Mouse (Mus musculus): ENCODE data around the gene Fbxl12. TPM values are rescaled to one million over a fixed set of nuclear protein-coding genes. Genes with fewer than 3 reads are reported as not detected.
A peak's percentile ranks its signal among the peaks of the same experiment; 100 is the strongest.

Fbxl12 gene
- polyA plus RNA-seq, 1 experiment = 82.2 TPM

GRCm38 (mm10) chr9:20601270-20601669 is 43.3 kb downstream of the Fbxl12 start:
- Histone ChIP-seq H3K27ac (ENCODE audit: insufficient read depth, low read length) (no peak overlapping the region), H3K4me1 (ENCODE audit: control insufficient read depth, insufficient read depth, insufficient read length) (no peaks in the 10 kb centered on the region), H3K4me3 (ENCODE audit: extremely low read depth, insufficient read depth, insufficient read length) (no peak overlapping the region), H3K27me3 (ENCODE audit: control insufficient read depth, insufficient read depth, low read length) (no peaks in the 10 kb centered on the region), H3K36me3 (ENCODE audit: control insufficient read depth, insufficient read depth, low read length) (no peaks in the 10 kb centered on the region)
- WGBS = 30% methylated on average over 6 of the region's 6 CpGs
- TF ChIP-seq CTCF (IDR thresholded peaks at IDR 0.05; ENCODE audit: extremely low read depth, insufficient read depth, insufficient read length, insufficient replicate concordance) = no peak
- no peak for TF ChIP-seq POLR2A (IDR thresholded peaks at IDR 0.05; ENCODE audit: low read depth, low read length)
- DNase-seq (ENCODE audit: low read depth in 1 of 2, low spot score in 2 of 2) = no peak

- no peaks in the 10 kb centered on the region for H3K4me1 ChIP-seq (ENCODE audit: control insufficient read depth, insufficient read depth, insufficient read length)
- peak within 1 kb of the TSS; percentile 65 for H3K4me3 ChIP-seq (ENCODE audit: extremely low read depth, insufficient read depth, insufficient read length)
- peak; percentile 84 to 96 for DNase-seq (ENCODE audit: low read depth in 1 of 2, low spot score in 2 of 2)
- WGBS = under 1% methylated on average over 30 of the region's 30 CpGs
- H3K36me3 ChIP-seq (ENCODE audit: control insufficient read depth, insufficient read depth, low read length) = no peaks in the 10 kb centered on the region
- no peaks in the 10 kb centered on the region for H3K27me3 ChIP-seq (ENCODE audit: control insufficient read depth, insufficient read depth, low read length)
- H3K27ac ChIP-seq (ENCODE audit: insufficient read depth, low read length) = no peak within 1 kb of the TSS
- no peak for TF ChIP-seq CTCF (IDR thresholded peaks at IDR 0.05; ENCODE audit: extremely low read depth, insufficient read depth, insufficient read length, insufficient replicate concordance)
- no peak for TF ChIP-seq POLR2A (IDR thresholded peaks at IDR 0.05; ENCODE audit: low read depth, low read length)
These were observed 63.4 kb downstream of the Fbxl12 start, which contains the start of gene Zfp846 for GRCm38 (mm10) chr9:20581175-20581634. Gene Zfp846 (plus strand): TSS chr9:20581291.

GRCm38 (mm10) chr9:20576591-20576990 is 68.0 kb downstream of the Fbxl12 start:
- DNase-seq (ENCODE audit: low read depth in 1 of 2, low spot score in 2 of 2) = no peak
- Histone ChIP-seq H3K27me3 (ENCODE audit: control insufficient read depth, insufficient read depth, low read length) (no peaks in the 10 kb centered on the region), H3K4me3 (ENCODE audit: extremely low read depth, insufficient read depth, insufficient read length) (no peak overlapping the region), H3K36me3 (ENCODE audit: control insufficient read depth, insufficient read depth, low read length) (no peaks in the 10 kb centered on the region), H3K4me1 (ENCODE audit: control insufficient read depth, insufficient read depth, insufficient read length) (no peaks in the 10 kb centered on the region), H3K27ac (ENCODE audit: insufficient read depth, low read length) (no peak overlapping the region)
- WGBS = 80% methylated on average over 2 of the region's 2 CpGs
- TF ChIP-seq CTCF (IDR thresholded peaks at IDR 0.05; ENCODE audit: extremely low read depth, insufficient read depth, insufficient read length, insufficient replicate concordance) (no peak), POLR2A (IDR thresholded peaks at IDR 0.05; ENCODE audit: low read depth, low read length) (no peak)

GRCm38 (mm10) chr9:20571060-20571459 is 73.5 kb downstream of the Fbxl12 start:
- TF ChIP-seq POLR2A (IDR thresholded peaks at IDR 0.05; ENCODE audit: low read depth, low read length) = no peak
- no peak for TF ChIP-seq CTCF (IDR thresholded peaks at IDR 0.05; ENCODE audit: extremely low read depth, insufficient read depth, insufficient read length, insufficient replicate concordance)
- Histone ChIP-seq H3K4me1 (ENCODE audit: control insufficient read depth, insufficient read depth, insufficient read length) (no peaks in the 10 kb centered on the region), H3K36me3 (ENCODE audit: control insufficient read depth, insufficient read depth, low read length) (no peaks in the 10 kb centered on the region), H3K27ac (ENCODE audit: insufficient read depth, low read length) (no peak overlapping the region), H3K4me3 (ENCODE audit: extremely low read depth, insufficient read depth, insufficient read length) (no peak overlapping the region), H3K27me3 (ENCODE audit: control insufficient read depth, insufficient read depth, low read length) (no peaks in the 10 kb centered on the region)
- DNase-seq (ENCODE audit: low read depth in 1 of 2, low spot score in 2 of 2) = no peak

Other genes starting within 250 kb of the Fbxl12 start
- 1.4 TPM in 2 replicates for gene Zfp26, start 184.6 kb downstream of the Fbxl12 start, polyA plus RNA-seq (2012; rRNA removed)
- gene Zfp426, start 152.0 kb downstream of the Fbxl12 start, polyA plus RNA-seq (2012; rRNA removed) = 3.2 and 3.7 TPM in 2 replicates
- gene Zfp266, start 123.3 kb downstream of the Fbxl12 start, polyA plus RNA-seq (2012; rRNA removed) = 1.9 and 2.1 TPM in 2 replicates
- 0.82 and 1.1 TPM in 2 replicates for gene Zfp846, start 63.5 kb downstream of the Fbxl12 start, polyA plus RNA-seq (2012; rRNA removed)
- 96.6 and 178 TPM in 2 replicates for gene Ubl5, start 1.9 kb downstream of the Fbxl12 start, polyA plus RNA-seq (2012; rRNA removed)
- 11.3 and 12.0 TPM in 2 replicates for gene Pin1, start 7.3 kb upstream of the Fbxl12 start, polyA plus RNA-seq (2012; rRNA removed)
- 0.50 and 0.53 TPM in 2 replicates for gene Olfm2, start 101.6 kb upstream of the Fbxl12 start, polyA plus RNA-seq (2012; rRNA removed)
- gene Col5a3, start 170.3 kb upstream of the Fbxl12 start, polyA plus RNA-seq (2012; rRNA removed) = 1.4 TPM in 2 replicates
- not detected in 2 replicates for gene Rdh8, start 173.7 kb upstream of the Fbxl12 start, polyA plus RNA-seq (2012; rRNA removed)
- gene A230050P20Rik, start 223.9 kb upstream of the Fbxl12 start, polyA plus RNA-seq (2012; rRNA removed) = 82.8 and 108 TPM in 2 replicates
- gene Angptl6, start 235.0 kb upstream of the Fbxl12 start, polyA plus RNA-seq (2012; rRNA removed) = 2.7 and 3.8 TPM in 2 replicates
- 116 and 120 TPM in 2 replicates for gene Ppan, start 243.4 kb upstream of the Fbxl12 start, polyA plus RNA-seq (2012; rRNA removed)

All from spleen, adult 2 months (tissue).